ENCODE assay signal across 11 mouse cellular contexts in genomic region chr14:118690921-118691320, GRCm38 (mm10). TPM values are rescaled to one million over a fixed set of nuclear protein-coding genes. Genes with fewer than 3 reads are reported as not detected.
DNase-seq lines count a peak whose midpoint lies in the region; TF ChIP-seq lines count a peak whose summit lies in the region.
"Had no signal": no experiment of that assay in that cellular context is flagged by ENCODE, and none has a peak within 500 bp of the region (broad histone marks: within the 10 kb centered on the region; RNA-seq: fewer than 3 reads in every experiment).

No protein-coding gene starts in this region.

- no peak overlapping the region for H3K9ac ChIP-seq in liver, adult 2 months (ENCODE audit: low read depth, low read length)
- H3K9ac ChIP-seq: forebrain, postnatal 0 days; midbrain, embryonic 12.5 days had no signal

- peaks cover 2% of the 10 kb centered on the region; the same call in 1 of the 2 replicates for H3K4me1 ChIP-seq in liver, adult 2 months (ENCODE audit: control insufficient read depth, insufficient read depth, low read length)
- H3K4me1 ChIP-seq in bone marrow macrophage, adult 2 months (ENCODE audit: control insufficient read depth, insufficient read depth, low read length): peaks cover 37% of the 10 kb centered on the region

- no peaks in the 10 kb centered on the region for H3K79me2 ChIP-seq in liver, adult 2 months (ENCODE audit: control insufficient read depth, insufficient read depth, low read length)

- no peaks in the 10 kb centered on the region for H3K36me3 ChIP-seq in liver, adult 2 months (ENCODE audit: control insufficient read depth, insufficient read depth, low read length)
- H3K36me3 ChIP-seq: midbrain, embryonic 12.5 days had no signal

- peak overlapping the region; percentile 47 for H3K4me3 ChIP-seq in gastrocnemius, adult 2 months
- no peak overlapping the region for H3K4me3 ChIP-seq in liver, adult 2 months (ENCODE audit: insufficient read depth, low read depth, low read length)
- H3K4me3 ChIP-seq in bone marrow macrophage, adult 2 months (ENCODE audit: insufficient read depth, low read length): no peak overlapping the region
- H3K4me3 ChIP-seq: hindbrain, embryonic 10.5 days; midbrain, embryonic 12.5 days had no signal

- intact Hi-C loops in gastrocnemius, adult 2 months (cut with DNase I): no loop called here
- intact Hi-C loops in left cerebral cortex, postnatal 25 days (cut with DNase I): no loop called here

- no peak for TF ChIP-seq CTCF in gastrocnemius, adult 2 months (IDR thresholded peaks at IDR 0.05)
- TF ChIP-seq CTCF in liver, adult 2 months (IDR thresholded peaks at IDR 0.05; ENCODE audit: low read depth, low read length): no peak
- no peak for TF ChIP-seq CTCF in bone marrow macrophage, adult 2 months (IDR thresholded peaks at IDR 0.05; ENCODE audit: low read depth, low read length)

- H3K27me3 ChIP-seq in liver, adult 2 months (ENCODE audit: control insufficient read depth, insufficient read depth, low read length): no peaks in the 10 kb centered on the region; the same call in 1 of the 2 replicates
- H3K27me3 ChIP-seq: midbrain, embryonic 12.5 days had no signal

- 63% methylated on average over 8 of the region's 8 CpGs for WGBS in liver, adult 2 months

- H3K27ac ChIP-seq in gastrocnemius, adult 2 months: peak overlapping the region; percentile 75
- H3K27ac ChIP-seq in liver, adult 2 months (replicated peaks; ENCODE audit: insufficient read depth, low read depth, low read length): peak overlapping the region; percentile 36
- peak overlapping the region; percentile 48 for H3K27ac ChIP-seq in bone marrow macrophage, adult 2 months (ENCODE audit: insufficient read depth, low read depth, low read length)
- H3K27ac ChIP-seq: midbrain, embryonic 12.5 days had no signal

- no peak for DNase-seq in gastrocnemius, adult 2 months
- no peak for DNase-seq in gastrocnemius, postnatal 25 days
- DNase-seq in liver, adult 2 months (ENCODE audit: extremely low read depth, low read depth, low spot score): no peak
- DNase-seq in liver: no peak
- peak; percentile 44 for DNase-seq in lung, postnatal 25 days (ENCODE audit: low spot score)
- DNase-seq in embryo, embryonic 10.5 days (ENCODE audit: low spot score): no peak
- no peak for DNase-seq in left cerebral cortex, postnatal 25 days (ENCODE audit: low spot score in 2 of 2)
- DNase-seq: forebrain, postnatal 0 days had no signal

- TF ChIP-seq POLR2A in liver, adult 2 months (IDR thresholded peaks at IDR 0.05; ENCODE audit: extremely low read depth, insufficient read depth, low read length): no peak
- no peak for TF ChIP-seq POLR2A in bone marrow macrophage, adult 2 months (IDR thresholded peaks at IDR 0.05; ENCODE audit: borderline replicate concordance, low read depth, low read length)

RNA-seq across cellular contexts. Expression of gene Abcc4, which starts 15.1 kb away (rescaled TPM):
- total RNA-seq in gastrocnemius, adult 2 months (2021): 10 to 100 TPM; 10.1 to 12.2 TPM
- total RNA-seq in gastrocnemius, postnatal 25 days (2021): 10 to 100 TPM in 1 of 2 experiments, 1 to 10 TPM in 1; 9.0 to 10.7 TPM
- 3.0 and 5.2 TPM in 2 replicates for total RNA-seq in liver, adult 2 months (2014; rRNA removed)
- polyA plus RNA-seq in liver, adult 2 months (2012; rRNA removed): 0.89 and 1.5 TPM in 2 replicates
- 8.2 and 8.6 TPM in 2 replicates for polyA plus RNA-seq in bone marrow macrophage, adult 2 months (2012; ENCODE audit: insufficient read depth, insufficient read length, missing spikeins)
- total RNA-seq in left cerebral cortex, postnatal 25 days (2021): 10 to 100 TPM in 1 of 2 experiments, 1 to 10 TPM in 1; 7.5 to 10.2 TPM
